Mouse (Mus musculus): Measurements from ENCODE around the gene Efna4.

Gene Efna4

DNA sequence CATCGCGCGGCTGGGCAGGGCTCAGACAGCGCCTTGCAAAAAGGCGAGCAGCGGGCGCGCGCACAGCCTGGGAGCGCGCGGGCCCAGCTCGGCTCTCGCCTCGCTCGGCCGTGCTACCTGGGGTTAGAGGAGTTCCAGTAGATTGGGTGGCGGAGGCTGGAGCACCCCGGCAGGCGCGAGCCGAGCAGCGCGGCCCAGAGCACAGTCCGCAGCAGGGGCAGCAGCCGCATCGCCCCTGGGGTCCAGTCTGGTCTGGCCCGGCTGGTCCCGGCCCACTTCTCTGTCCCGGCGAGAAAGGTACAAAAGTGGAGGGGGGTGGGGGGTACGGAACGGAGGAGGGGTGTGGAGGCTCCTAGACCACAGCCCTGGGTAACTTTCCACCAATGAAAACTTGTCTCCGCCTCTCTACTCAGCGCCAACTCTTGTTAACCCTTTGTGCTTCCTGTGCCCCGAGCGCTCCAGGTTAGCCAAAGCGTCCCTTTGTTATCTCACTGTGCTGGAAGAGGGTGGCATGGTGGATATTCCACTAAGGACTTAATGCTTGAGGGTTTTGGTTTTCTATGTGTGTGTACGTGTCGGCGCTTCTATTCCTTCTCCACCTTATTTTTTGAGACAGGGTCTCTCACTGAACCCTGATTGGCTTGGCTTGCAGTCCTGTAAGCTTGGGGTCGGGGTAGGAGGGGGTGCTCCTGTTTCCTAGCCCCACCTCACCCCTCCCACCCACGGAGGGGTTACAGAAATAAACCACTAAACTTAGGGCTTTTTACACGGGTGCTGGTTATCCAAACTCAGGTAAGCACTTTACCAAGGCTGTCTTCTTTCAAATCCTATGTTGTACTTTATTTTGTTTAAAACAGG lies at the start of gene Efna4:
Gene Efna4, minus strand, starts transcription at position 308 of the 858 bp plus-strand sequence.
- peak; percentile 66 to 82 for DNase-seq (ENCODE audit: inconsistent age in 2 of 2, low spot score in 1 of 2)

DNA sequence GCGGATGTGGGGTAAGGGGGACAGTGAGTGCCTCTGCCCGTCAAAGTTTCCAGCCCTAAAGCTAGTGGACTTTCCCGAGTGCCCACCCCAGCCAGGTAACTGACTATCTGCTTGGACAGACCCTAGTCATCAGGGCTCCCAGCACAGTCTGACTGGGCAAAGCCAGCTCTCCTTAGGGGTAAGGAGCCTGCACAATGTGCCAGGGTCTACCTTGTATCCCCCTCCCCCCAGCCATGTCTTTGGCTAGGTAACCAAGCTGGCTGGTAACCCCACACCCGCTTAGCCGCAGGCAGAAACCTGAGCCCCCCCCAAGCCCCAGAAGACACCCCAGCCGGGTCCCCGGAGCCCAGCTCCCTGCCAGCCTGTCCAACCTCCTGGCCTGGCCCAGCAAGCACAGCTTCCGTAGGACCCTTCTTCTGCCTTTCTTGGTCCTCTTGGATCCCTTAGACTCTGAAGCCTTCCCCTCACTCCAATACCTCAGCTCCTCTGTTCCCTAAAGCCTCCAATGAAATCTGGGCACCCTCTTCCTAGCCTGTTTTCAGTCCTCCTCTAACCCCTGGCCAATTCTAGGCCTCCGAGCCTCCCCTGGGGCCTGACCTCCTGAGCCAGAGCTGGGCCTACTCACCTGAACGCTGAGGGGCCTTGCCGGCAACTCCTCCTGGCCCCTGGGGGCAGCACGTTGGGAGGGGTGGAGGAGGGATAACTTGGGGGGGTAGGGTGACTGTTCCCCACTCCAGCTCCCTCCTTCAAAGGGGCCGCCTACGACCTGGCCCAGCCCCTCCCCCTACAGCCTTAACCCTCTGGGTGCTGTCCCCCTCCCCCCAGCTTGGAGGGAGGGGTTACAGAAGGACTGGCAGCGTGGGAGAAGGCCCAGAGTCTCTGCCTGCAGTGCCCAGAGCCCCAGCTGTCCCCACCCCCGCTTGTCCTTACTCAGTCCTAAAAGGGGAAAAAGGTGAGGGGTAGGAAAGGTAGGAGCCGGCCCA lies 48.9 kb upstream of the Efna4 start:
- DNase-seq (ENCODE audit: inconsistent age in 2 of 2, low spot score in 1 of 2) = peak; percentile 38 to 65

DNA sequence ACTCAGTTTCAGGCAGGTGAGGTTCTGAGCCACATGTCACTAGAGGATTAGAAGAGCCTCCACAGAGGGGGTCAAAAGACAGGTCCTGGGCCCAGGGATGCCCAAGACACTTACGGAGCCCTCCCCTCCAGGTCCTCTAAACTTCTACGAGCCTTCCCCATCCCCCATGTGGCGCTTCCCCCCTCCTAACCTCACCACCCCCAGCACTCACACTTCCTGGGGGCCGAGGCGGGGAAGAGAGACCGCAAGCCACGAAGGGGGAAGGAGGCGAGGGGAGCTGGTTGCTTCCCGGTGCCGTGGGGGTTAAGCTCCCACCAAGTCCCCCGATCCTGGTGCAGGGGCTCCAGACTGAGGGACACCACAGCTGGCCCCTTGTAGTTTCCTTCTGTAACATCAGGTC lies 47.6 kb upstream of the Efna4 start:
- DNase-seq (ENCODE audit: inconsistent age in 2 of 2, low spot score in 1 of 2) = peak in 1 of 2 experiments; percentile 30

DNA sequence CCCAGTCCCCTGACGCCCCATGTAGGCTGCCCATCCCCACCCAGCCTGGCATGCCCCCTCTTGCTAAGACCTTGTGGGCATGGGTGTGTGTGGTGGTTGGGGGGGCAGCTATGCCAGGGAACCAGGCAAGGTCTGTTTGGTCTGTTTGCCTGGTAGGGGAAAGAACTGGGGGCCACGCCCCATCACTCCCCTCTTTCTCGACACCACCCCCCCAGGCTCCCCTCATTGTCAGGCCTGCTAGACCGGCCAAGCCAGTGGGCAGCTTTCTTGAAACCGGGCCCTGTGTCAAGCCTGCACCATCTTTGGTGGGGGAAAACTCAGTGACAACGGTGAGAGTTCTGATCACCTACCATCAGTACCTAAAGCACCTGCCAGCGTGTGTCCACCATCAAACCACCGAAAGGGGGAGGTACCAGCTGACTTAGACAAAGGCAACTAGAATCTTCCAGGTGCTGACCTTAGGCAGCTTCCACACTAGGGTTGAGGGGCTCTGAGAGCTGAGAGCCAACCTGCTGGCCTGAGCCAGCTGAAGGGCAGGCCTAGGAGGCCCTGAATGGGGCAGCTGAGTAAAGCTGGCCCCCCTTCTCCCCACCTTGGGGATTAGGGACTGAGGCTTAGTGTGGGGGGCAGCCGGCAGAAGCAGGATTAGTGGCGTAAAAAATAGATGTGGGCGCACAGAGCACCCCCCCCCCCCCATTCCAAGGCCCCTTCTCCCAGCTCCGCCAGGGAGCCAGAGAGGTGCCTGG lies 46.7 kb upstream of the Efna4 start:
- peak in 1 of 2 experiments; percentile 34 for DNase-seq (ENCODE audit: inconsistent age in 2 of 2, low spot score in 1 of 2)

DNA sequence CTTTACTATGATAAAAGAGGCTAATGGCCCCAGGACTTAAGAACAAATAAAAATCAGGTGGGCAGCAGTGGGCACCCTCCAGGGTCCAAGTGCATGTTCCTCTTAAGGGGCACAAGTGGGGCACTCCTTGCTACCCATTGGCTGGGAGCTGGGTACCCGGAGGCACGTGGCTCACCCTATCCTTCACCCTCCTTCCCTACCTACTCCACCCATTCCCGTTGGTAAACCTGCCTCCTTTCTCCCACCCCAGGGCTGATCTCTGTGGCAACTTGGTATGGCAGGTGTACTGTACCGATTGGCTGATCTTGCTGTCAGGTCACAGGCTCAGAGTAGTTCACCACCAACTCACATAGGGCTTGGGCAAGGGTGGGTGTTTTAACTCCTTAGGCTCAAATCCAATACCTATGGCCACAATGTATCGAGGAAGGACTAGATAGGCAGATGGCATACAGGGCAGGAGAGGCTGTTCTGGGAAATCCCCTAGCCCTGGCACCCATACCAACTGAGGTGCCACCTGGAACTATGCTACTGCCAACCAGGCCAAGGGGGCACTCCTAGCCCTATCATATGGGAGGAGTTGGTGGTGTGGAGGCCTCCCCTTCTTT lies 45.9 kb upstream of the Efna4 start:
- DNase-seq (ENCODE audit: inconsistent age in 2 of 2, low spot score in 1 of 2) = peak in 1 of 2 experiments; percentile 34

DNA sequence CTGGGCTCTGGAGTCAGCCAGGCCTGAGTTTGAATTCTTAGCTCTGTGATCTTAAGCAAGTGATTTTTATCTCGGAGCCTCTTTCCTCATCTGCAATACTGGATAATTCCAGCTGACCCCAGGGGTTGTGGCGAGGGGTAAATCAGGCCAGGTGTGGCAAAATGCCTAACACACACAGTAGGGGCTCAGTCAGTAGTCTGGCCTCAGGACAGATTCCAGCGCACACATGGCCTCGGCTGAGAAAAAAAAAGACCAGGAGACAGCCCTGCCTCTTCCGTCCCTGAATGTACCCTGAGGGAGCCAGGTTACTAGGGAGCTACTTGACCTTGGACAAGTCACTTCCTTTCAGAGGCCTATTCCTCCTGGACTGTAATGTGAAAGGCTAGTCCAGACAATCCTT lies 45.1 kb upstream of the Efna4 start:
- DNase-seq (ENCODE audit: inconsistent age in 2 of 2, low spot score in 1 of 2) = peak in 1 of 2 experiments; percentile 49

DNA sequence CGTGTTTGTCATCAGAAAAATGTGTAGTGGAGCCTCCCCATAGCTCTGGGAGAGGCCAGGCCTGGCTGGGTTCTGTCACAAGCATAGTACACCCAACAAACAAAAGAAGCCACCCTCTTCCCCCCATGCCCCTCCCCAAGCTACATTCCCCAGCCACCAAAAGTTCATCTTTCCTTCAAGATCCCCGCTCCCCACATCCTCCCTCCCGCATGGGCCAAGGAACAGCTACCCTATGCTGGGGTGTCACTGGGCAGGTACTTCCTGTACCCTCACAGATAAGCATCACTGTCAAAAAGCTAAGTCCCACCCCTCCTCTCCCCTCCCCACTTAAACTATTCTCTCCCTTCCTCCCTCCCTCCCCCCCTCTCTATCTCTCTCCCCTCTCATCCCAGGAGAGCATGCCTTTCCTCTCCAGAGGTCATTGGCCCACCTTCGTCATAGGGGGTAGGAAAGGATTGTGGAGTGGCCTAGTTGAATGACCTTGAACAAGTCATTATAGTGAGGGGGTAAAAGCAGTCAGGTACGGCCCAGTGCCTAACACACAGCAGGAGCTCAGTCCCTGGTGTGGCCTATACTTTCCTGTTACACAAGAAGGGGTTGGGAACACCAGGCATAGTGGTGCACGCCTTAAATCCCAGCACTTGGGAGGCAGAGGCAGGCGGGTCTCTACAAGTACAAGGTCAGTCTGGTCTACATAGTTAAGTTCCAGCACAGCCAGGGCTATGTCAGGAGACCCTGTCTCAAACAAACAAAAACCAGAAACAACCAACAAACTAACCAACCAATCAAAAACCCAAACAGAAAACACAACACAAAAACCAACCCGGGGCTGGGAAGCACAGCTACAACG lies 44.4 kb upstream of the Efna4 start:
- DNase-seq (ENCODE audit: inconsistent age in 2 of 2, low spot score in 1 of 2) = no peak

DNA sequence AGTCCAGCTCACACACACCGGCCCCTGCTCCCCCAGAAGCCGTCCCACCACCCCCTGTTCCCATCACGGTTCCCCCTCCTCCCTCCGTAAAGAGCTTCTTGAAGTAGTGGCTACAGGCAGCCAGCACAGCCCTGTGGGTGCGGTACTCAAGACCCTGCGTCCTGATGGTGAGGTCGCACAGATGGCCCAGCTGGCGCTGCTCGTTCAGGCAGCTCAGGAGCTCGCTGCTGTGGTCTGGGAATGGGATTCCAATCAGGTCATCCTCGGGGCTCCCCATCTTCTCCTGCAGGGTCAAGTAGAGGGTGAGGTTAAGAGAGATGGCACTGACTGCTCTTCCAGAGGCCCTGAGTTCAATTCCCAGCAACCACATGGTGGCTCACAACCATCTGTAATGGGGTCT lies 43.4 kb upstream of the Efna4 start:
- DNase-seq (ENCODE audit: inconsistent age in 2 of 2, low spot score in 1 of 2) = no peak

DNA sequence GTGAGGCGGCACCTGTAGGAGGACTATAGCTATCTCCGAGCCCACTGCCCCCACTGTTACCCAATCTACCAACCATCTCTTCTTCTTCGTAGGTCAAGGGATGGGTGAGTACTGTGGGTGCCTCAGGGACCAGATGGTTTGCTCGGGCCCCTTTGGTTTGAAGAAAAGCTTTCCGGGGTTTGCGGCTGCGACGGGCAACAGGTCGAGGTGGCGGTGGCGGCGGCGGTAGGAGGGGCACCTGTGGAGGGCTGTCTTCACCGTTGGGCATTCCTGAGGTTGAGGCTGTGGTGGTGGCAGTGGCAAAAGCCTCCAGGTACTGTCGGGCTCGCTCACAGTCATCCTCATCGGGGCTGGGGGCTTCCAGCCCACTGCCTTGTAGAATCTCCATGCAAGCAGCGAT lies 42.9 kb upstream of the Efna4 start:
- peak in 1 of 2 experiments; percentile 27 for DNase-seq (ENCODE audit: inconsistent age in 2 of 2, low spot score in 1 of 2)

DNA sequence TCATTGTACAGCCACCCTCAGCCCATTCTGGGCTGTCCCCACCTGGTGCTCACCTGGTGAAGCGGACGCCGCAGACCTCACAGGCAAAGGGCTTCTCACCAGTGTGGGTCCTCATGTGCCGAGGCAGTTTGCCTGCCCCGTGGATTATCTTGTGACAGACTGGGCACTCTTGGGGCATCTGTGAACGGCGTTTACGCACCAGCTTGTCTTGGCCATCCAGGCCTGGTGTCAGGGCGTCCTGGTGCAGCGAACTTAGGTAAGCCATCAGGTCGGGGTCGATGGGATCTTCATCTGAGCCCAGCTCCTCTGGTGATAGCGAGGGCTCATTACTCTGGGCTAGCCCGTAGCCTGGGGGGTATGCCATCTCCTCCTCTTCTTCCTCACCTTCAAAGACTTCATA lies 42.5 kb upstream of the Efna4 start:
- no peak for DNase-seq (ENCODE audit: inconsistent age in 2 of 2, low spot score in 1 of 2)

DNA sequence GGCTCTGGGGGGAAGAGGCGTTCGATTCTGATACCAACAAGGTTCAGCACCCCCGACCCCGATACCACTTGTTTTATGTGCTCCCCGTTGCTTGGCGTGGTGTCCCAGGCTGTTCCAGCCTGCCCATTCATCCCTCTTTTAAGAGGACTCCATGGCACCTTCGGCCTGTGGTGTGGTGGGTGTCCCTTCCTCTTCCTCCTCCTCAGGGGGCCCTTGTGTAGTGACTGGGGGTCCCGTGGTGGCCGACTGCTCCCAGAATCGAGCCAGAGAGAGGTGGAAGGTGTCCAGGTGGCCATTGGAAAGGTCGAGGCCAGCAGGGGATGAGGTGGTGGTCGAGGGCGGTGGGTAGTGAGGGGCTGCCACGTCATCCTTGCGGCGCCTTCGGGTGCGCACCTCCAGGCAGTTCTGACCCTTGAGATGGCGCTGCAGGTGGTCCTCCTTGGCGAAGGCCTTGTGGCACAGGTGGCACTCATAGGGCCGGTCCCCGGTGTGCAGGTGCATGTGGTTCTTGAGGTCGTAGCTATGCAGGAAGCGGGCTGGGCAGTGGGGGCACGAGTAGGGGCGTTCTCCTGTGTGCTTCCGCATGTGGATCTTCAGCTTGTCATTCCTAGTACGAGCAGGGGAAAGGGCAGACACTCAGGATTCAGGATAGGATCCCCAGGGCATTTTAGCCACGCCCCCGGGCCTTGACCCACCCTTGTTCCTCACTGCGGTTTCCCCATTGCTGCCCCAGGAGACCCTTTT lies 41.7 kb upstream of the Efna4 start:
- DNase-seq (ENCODE audit: inconsistent age in 2 of 2, low spot score in 1 of 2) = peak in 1 of 2 experiments; percentile 62

DNA sequence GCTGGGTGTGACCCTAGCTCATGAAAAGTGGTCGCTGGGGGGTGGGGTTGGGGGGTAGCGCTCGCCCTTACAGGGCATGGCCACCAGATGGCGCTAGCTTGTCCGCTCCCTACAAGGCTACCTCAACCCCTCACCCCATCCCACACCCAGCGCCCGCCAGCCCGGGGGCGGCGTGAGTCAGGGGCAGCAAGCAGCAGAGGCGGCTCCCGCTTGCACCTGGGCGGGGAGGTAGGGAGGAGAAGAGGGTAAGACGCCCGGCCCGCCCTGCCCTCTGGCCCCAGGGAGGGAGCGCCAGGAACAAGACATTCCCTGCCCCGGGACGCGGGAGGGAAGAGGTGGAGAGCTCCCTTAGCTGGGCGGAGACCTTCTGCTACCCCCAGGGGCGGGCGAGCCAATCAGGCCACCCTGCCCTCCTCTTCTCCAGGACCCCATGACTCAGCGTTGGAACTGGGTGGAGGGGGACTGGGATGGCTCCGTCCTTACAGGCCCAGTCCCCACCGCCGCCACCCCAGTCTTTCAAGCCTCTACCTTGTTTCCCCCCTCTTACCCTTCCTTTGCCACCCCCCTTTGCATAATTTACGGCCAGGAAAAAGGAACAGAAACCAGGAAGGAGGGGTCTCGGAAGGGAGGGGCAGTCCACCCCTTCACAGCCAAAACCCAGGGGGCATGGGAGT lies 40.7 kb upstream of the Efna4 start:
- peak; percentile 84 to 92 for DNase-seq (ENCODE audit: inconsistent age in 2 of 2, low spot score in 1 of 2)

DNA sequence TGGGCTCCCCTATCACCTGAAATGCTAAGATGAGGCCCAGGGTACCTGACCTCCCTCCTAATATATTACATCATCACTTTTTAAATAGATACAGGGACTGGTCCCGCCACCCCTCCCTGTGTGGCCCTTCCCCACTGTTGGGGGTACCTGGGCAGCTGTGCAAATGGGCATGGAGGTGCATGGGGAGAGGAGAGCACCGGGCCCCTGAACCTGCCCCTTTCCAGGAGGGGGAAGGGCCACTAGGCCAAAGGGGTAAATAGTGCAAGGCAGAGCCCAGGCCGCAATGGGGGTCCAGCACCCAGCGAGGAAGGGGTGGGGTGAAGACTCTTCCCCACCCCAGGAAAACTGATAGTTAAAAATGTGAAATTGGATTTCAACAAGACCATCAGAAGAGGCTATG lies 40.0 kb upstream of the Efna4 start:
- no peak for DNase-seq (ENCODE audit: inconsistent age in 2 of 2, low spot score in 1 of 2)

DNA sequence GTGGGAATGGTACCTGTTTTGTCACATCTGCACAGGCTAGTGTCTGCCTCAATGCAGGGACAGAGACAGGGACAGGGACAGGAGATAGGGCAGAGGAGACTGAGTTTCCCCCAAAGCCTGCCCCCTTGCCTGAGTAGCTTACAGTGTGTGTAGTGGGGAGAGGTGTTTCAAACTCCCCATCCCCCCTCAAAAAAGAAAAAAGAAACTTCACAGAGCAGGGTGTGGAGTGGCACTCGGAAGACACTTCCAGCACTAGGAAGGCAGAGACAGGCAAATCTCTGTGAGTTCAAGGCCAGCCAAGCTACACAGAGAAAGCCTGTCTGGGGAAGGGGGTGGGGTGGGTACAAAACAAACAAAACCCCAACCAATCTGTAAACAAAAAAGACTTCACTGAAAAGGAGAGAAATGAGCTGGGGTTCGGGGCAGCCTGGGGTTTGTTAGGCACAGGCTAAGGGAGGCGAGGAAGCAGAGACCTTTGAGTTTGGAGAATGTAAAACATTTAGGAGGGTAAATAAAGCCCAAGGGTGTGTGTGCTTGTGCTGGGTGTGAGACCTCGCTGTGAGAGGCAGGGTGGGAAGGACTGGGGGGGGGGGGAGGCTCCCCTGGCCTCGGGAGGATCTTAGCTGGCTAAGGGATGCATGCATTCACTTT lies 35.9 kb upstream of the Efna4 start:
- DNase-seq (ENCODE audit: inconsistent age in 2 of 2, low spot score in 1 of 2) = no peak

DNA sequence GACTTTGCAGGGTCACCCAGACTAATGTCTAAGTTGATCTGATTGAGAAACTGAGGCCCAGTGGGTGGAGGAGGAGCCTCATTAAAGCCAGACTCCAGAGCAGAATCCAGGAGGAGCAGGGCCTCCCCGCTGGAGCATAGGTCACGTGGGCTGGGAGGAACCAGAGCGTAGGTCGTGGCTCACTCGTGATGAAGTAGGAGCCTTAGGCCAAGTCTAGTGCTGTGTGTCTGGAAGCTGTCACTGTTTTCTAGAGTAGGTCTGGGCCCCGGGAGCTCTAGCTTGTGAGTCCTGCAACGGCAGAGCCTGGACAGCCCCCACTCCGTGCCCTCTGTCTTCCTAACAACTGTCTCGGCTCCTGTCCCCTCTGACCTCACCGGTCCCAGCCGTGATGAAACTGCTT lies 29.5 kb upstream of the Efna4 start:
- peak; percentile 11 to 50 for DNase-seq (ENCODE audit: inconsistent age in 2 of 2, low spot score in 1 of 2)

DNA sequence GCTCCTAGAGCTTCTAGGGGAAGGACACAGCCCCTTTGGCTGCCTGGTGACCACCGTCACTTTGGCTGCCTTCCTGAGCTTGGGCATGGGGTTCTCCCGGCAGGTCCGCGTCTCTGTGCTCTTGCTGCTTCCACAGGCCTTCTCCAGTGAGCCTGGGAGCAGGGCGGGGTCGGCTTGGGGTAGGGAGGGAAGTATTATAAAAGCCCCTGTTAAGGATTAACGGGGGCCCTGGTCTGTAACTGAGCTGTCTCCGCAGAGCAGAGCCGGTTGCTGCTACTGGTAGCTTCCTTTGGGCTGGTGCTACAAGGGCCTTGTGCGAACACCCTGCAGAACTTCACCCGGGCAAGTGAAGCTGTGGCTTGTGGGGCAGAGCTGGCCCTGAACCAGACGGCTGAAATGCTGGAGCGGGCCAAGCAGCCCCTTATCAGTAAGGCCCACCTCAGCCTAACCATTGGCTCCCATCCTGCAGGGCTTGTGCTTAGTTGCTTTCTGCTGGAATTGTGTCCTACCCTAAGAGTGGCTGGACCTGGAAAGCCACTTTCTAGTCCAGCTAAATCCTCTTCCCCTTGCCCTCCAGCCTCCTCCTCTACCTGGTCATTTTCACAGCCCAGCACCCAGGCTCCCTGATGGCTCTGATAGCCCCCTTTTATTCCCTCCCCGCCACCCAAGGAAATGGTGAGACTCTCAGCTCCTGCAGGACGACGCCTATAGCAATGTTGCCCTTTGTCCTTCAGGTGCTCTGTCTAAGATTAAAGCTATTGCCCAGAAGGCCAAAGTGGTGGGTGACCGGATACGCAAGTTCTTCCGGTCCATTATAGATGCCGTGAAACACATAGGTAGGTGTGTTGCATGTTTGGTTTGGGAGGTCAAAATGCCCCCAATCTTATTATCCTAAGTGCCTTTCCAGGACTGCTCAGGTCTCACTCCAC lies 27.9 kb upstream of the Efna4 start:
- DNase-seq (ENCODE audit: inconsistent age in 2 of 2, low spot score in 1 of 2) = no peak

DNA sequence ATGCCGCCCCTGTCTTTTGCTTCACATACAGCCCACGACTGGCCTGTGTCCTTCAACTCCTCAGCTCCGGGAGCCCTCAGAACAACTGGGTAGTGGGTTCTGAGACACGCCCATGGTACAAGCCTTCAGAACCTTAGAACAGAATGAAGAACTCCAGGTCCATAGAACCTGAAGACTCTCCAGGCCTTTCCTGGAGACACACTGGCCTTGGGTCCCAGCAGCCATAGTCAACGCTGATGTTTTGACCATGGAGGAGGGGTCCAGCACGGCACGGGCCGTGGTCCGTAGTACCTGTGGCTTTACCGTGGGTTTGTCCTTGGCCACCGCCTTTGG lies 27.3 kb upstream of the Efna4 start, which contains the start of gene Dcst1:
Gene Dcst1, minus strand, starts transcription at position 101 of the 333 bp plus-strand sequence.
- no peak for DNase-seq (ENCODE audit: inconsistent age in 2 of 2, low spot score in 1 of 2)
